Mouse (Mus musculus) C2C12 (cell line): ENCODE results near the gene Gtpbp10. TPM values are rescaled to one million over a fixed set of nuclear protein-coding genes. Genes with fewer than 3 reads are reported as not detected.

Experiments used
- H3K27me3 ChIP-seq: one replicate; pipeline ENCODE4 v1.6.1; 2011; ENCODE audit not compliant: control insufficient read depth, insufficient read depth, insufficient read length
- H3K36me3 ChIP-seq: one replicate; pipeline ENCODE4 v1.6.1; 2011; ENCODE audit not compliant: control insufficient read depth, insufficient read depth
- H3K4me3 ChIP-seq: one replicate; pipeline ENCODE4 v1.5.1; 2011; ENCODE audit warnings: mild to moderate bottlenecking, control low read depth; ENCODE audit not compliant: poor library complexity, insufficient read depth, severe bottlenecking
- H3K79me2 ChIP-seq: one replicate; pipeline ENCODE4 v1.6.1; 2011; ENCODE audit not compliant: control insufficient read depth, insufficient read depth
- H3K79me3 ChIP-seq: one replicate; pipeline ENCODE4 v1.6.1; 2011; ENCODE audit warnings: low read depth, control low read depth
- H3ac ChIP-seq: one replicate; pipeline ENCODE3; 2011; ENCODE audit warnings: low read depth; ENCODE audit not compliant: control insufficient read depth, insufficient read length
- CEBPB ChIP-seq: IDR thresholded peaks from one replicate; pipeline ENCODE4 v1.6.1; 2011; ENCODE audit warnings: low read depth, mild to moderate bottlenecking, control low read depth, moderate library complexity
- CTCF ChIP-seq: IDR thresholded peaks from one replicate; pipeline ENCODE4 v1.5.1; 2011; ENCODE audit not compliant: control insufficient read depth, insufficient read depth, insufficient read length
- FOSL1 ChIP-seq: IDR thresholded peaks from one replicate; pipeline ENCODE4 v1.8.0; 2011; ENCODE audit warnings: mild to moderate bottlenecking, low read length; ENCODE audit not compliant: poor library complexity, insufficient read depth, severe bottlenecking
- MAX ChIP-seq: IDR thresholded peaks from one replicate; pipeline ENCODE4 v1.6.1; 2011; ENCODE audit warnings: mild to moderate bottlenecking, control low read depth
- MYOD1 ChIP-seq: IDR thresholded peaks from one replicate; pipeline ENCODE4 v1.6.1; 2011; ENCODE audit warnings: low read depth; ENCODE audit not compliant: control insufficient read depth, insufficient read length
- MYOG ChIP-seq: IDR thresholded peaks from one replicate; pipeline ENCODE4 v1.6.1; 2011; ENCODE audit not compliant: control insufficient read depth, insufficient read length; ENCODE audit errors: extremely low read depth
- USF1 ChIP-seq: IDR thresholded peaks from one replicate; pipeline ENCODE4 v1.6.1; 2011; ENCODE audit warnings: low read depth, mild to moderate bottlenecking, control low read depth, moderate library complexity
- polyA plus RNA-seq: library from polyadenylated mRNA; unstranded; fragments of >200 nt; fragmentation: generic; extraction: Trizol; gene quantifications from one replicate; pipeline ENCODE4 v1.2.1, GENCODE M21; 2012; ENCODE audit warnings: missing spikeins

The Gtpbp10 gene
- polyA plus RNA-seq, 1 experiment: 4.6 TPM

- Histone ChIP-seq H3K27me3 (no peaks in the 10 kb centered on the region), H3K36me3 (peaks cover 9% of the 10 kb centered on the region), H3K79me2 (peaks cover 22% of the 10 kb centered on the region), H3K4me3 (peak overlapping the region; percentile 65), H3ac (no peak overlapping the region), H3K79me3 (peaks cover 19% of the 10 kb centered on the region)
- TF ChIP-seq USF1 (no peak), FOSL1 (no peak), CEBPB (no peak), CTCF (no peak), MYOG (no peak), MYOD1 (no peak), MAX (no peak)
Observed at GRCm38 (mm10) chr5:5559798-5560197, 460 bp upstream of the Gtpbp10 start.

GRCm38 (mm10) chr5:5551110-5551509 lies 8.2 kb downstream of the Gtpbp10 start:
- peaks cover 12% of the 10 kb centered on the region for H3K79me2 ChIP-seq
- H3K79me3 ChIP-seq: peaks cover 2% of the 10 kb centered on the region
- no peak overlapping the region for H3ac ChIP-seq
- no peak overlapping the region for H3K4me3 ChIP-seq
- H3K27me3 ChIP-seq: no peaks in the 10 kb centered on the region
- H3K36me3 ChIP-seq: peaks cover 61% of the 10 kb centered on the region
- no peak for TF ChIP-seq FOSL1
- TF ChIP-seq CEBPB: no peak
- no peak for TF ChIP-seq MYOD1
- no peak for TF ChIP-seq CTCF
- TF ChIP-seq MYOG: no peak
- no peak for TF ChIP-seq USF1
- TF ChIP-seq MAX: no peak

GRCm38 (mm10) chr5:5540385-5540784 lies 19.0 kb downstream of the Gtpbp10 start:
- TF ChIP-seq FOSL1 (no peak), CTCF (no peak), CEBPB (no peak), MAX (no peak), MYOG (no peak), USF1 (no peak), MYOD1 (no peak)
- Histone ChIP-seq H3K4me3 (no peak overlapping the region), H3K79me3 (no peaks in the 10 kb centered on the region), H3K36me3 (peaks cover 62% of the 10 kb centered on the region), H3K79me2 (no peaks in the 10 kb centered on the region), H3ac (no peak overlapping the region), H3K27me3 (no peaks in the 10 kb centered on the region)

- peaks cover 60% of the 10 kb centered on the region for H3K36me3 ChIP-seq
- no peaks in the 10 kb centered on the region for H3K79me3 ChIP-seq
- H3K4me3 ChIP-seq: no peak overlapping the region
- TF ChIP-seq CTCF (no peak), MYOD1 (no peak), FOSL1 (no peak), USF1 (no peak), CEBPB (no peak), MAX (no peak), MYOG (no peak)
- H3ac ChIP-seq: no peak overlapping the region
- no peaks in the 10 kb centered on the region for H3K27me3 ChIP-seq
- H3K79me2 ChIP-seq: no peaks in the 10 kb centered on the region
Observed at GRCm38 (mm10) chr5:5539771-5540170, 19.6 kb downstream of the Gtpbp10 start.

GRCm38 (mm10) chr5:5536131-5536530 lies 23.2 kb downstream of the Gtpbp10 start:
- Histone ChIP-seq H3K4me3 (no peak overlapping the region), H3ac (no peak overlapping the region)
- TF ChIP-seq USF1 (no peak), FOSL1 (no peak), MYOD1 (no peak)

GRCm38 (mm10) chr5:5533656-5534420 lies 25.5 kb downstream of the Gtpbp10 start:
- H3K36me3 ChIP-seq: peaks cover 16% of the 10 kb centered on the region

More at GRCm38 (mm10) chr5:5536131-5536530, 23.2 kb downstream of the Gtpbp10 start:
- Histone ChIP-seq H3K27me3 (no peaks in the 10 kb centered on the region), H3K79me3 (no peaks in the 10 kb centered on the region), H3K36me3 (peaks cover 31% of the 10 kb centered on the region), H3K79me2 (no peaks in the 10 kb centered on the region)

More at GRCm38 (mm10) chr5:5533656-5534420, 25.5 kb downstream of the Gtpbp10 start:
- TF ChIP-seq MYOD1: no peak
- no peak for TF ChIP-seq MAX
- TF ChIP-seq MYOG: no peak
- TF ChIP-seq USF1: no peak
- TF ChIP-seq CTCF: no peak
- TF ChIP-seq FOSL1: no peak
- no peak for TF ChIP-seq CEBPB
- Histone ChIP-seq H3ac (no peak overlapping the region), H3K79me2 (no peaks in the 10 kb centered on the region), H3K27me3 (no peaks in the 10 kb centered on the region), H3K4me3 (no peak overlapping the region), H3K79me3 (no peaks in the 10 kb centered on the region)
